Mouse (Mus musculus) testis, adult 2 months (tissue): Measurements from ENCODE around the gene Tex45.

Source experiments
- CTCF ChIP-seq: fragments of 200-500 bp; IDR thresholded peaks from 2 replicates; pipeline ENCODE4 v1.5.1; 2012; ENCODE audit warnings: low read depth, mild to moderate bottlenecking, inconsistent platforms, low read length, moderate library complexity; ENCODE audit not compliant: control insufficient read depth, insufficient read depth, insufficient replicate concordance
- POLR2A ChIP-seq: fragments of 200-500 bp; IDR thresholded peaks from 2 replicates; pipeline ENCODE4 v1.6.1; 2012; ENCODE audit warnings: low read depth, mild to moderate bottlenecking, inconsistent platforms, low read length, moderate library complexity; ENCODE audit not compliant: control insufficient read depth

GRCm38 (mm10) chr8:3496428-3496748, 25.7 kb downstream of the Tex45 start:
- TF ChIP-seq POLR2A, result no peak
- TF ChIP-seq CTCF, result no peak
